ENCODE assay signal across 19 mouse cellular contexts in the genomic region with DNA sequence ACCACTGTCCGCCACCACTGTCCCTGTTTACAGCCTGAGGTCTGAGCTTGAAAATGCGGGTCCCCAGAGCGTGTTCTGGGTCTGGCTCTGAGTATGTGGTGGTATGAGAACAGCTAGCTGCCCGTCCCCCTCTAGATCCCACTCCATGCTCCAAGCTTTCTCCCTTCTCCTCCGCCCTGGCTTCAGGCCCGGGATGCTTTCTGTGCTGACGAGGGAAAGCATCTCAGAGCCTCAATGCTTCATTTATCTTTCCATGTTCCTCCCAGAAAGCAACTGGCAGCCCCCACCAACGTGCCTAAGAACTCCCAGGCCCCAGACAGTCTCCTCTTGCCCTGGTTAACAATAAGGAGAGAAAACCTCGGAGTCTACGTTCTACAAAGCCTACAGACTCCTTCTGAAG.
DNase-seq lines count a peak whose midpoint lies in the region; ATAC-seq and TF ChIP-seq lines count a peak whose summit lies in the region.
"Had no signal": no experiment of that assay in that cellular context is flagged by ENCODE, and none has a peak within 500 bp of the region (broad histone marks: within the 10 kb centered on the region; RNA-seq: fewer than 3 reads in every experiment).

No protein-coding gene starts in this region.

- H3K27ac ChIP-seq in forebrain, postnatal 0 days (ENCODE audit: low read depth, low read length), result 0 out of 2 replicates have a peak overlapping the region, but pooled peaks have one; percentile 29
- H3K27ac ChIP-seq in forebrain, embryonic 14.5 days (ENCODE audit: low read depth, low read length), result no peak overlapping the region
- no peak overlapping the region for H3K27ac ChIP-seq in hindbrain, postnatal 0 days
- H3K27ac ChIP-seq in hindbrain, embryonic 14.5 days, result no peak overlapping the region
- H3K27ac ChIP-seq in midbrain, embryonic 16.5 days (ENCODE audit: low read length), result peak overlapping the region; percentile 47; the same call in 1 of the 2 replicates
- H3K27ac ChIP-seq in midbrain, embryonic 11.5 days (ENCODE audit: low read depth, low read length), result no peak overlapping the region
- H3K27ac ChIP-seq: embryonic facial prominence, embryonic 12.5 days; forebrain, embryonic 12.5 days; heart, adult 2 months; heart, embryonic 15.5 days had no signal

- no peaks in the 10 kb centered on the region for H3K36me3 ChIP-seq in forebrain, postnatal 0 days (ENCODE audit: insufficient read depth)
- H3K36me3 ChIP-seq in forebrain, embryonic 14.5 days (ENCODE audit: control insufficient read depth, insufficient read depth, low read length), result no peaks in the 10 kb centered on the region
- no peaks in the 10 kb centered on the region for H3K36me3 ChIP-seq in hindbrain, postnatal 0 days (ENCODE audit: insufficient read depth, low read length)
- no peaks in the 10 kb centered on the region for H3K36me3 ChIP-seq in hindbrain, embryonic 14.5 days (replicated peaks; ENCODE audit: control insufficient read depth, insufficient read depth)
- no peaks in the 10 kb centered on the region for H3K36me3 ChIP-seq in midbrain, embryonic 16.5 days (ENCODE audit: control insufficient read depth, insufficient read depth, low read length)
- H3K36me3 ChIP-seq in midbrain, embryonic 11.5 days (ENCODE audit: control insufficient read depth, insufficient read depth, low read length), result no peaks in the 10 kb centered on the region
- H3K36me3 ChIP-seq: embryonic facial prominence, embryonic 12.5 days; forebrain, embryonic 12.5 days; heart, embryonic 15.5 days had no signal

- no peaks in the 10 kb centered on the region for H3K9me3 ChIP-seq in forebrain, postnatal 0 days (ENCODE audit: low read length)
- H3K9me3 ChIP-seq in forebrain, embryonic 14.5 days (replicated peaks; ENCODE audit: control insufficient read depth, low read length), result no peaks in the 10 kb centered on the region
- no peaks in the 10 kb centered on the region for H3K9me3 ChIP-seq in hindbrain, postnatal 0 days (ENCODE audit: low read length)
- H3K9me3 ChIP-seq in hindbrain, embryonic 14.5 days (ENCODE audit: control insufficient read depth, low read length), result no peaks in the 10 kb centered on the region
- no peaks in the 10 kb centered on the region for H3K9me3 ChIP-seq in midbrain, embryonic 16.5 days (replicated peaks; ENCODE audit: control insufficient read depth, low read length, poor library complexity, severe bottlenecking)
- H3K9me3 ChIP-seq in midbrain, embryonic 11.5 days (ENCODE audit: control insufficient read depth, low read length), result no peaks in the 10 kb centered on the region
- H3K9me3 ChIP-seq: embryonic facial prominence, embryonic 12.5 days; forebrain, embryonic 12.5 days; heart, embryonic 15.5 days had no signal

- DNase-seq in forebrain, postnatal 0 days, result no peak
- DNase-seq in forebrain, embryonic 14.5 days (ENCODE audit: low spot score), result no peak
- DNase-seq in hindbrain, postnatal 0 days (ENCODE audit: low spot score), result peak; percentile 20
- no peak for DNase-seq in hindbrain, embryonic 14.5 days (ENCODE audit: low spot score)
- no peak for DNase-seq in midbrain, embryonic 11.5 days (ENCODE audit: low spot score, missing footprints)
- DNase-seq: adrenal gland, adult 2 months; adrenal gland, postnatal 25 days; cerebellum, adult 8-10 months; cerebellum, postnatal 25 days; gastrocnemius, postnatal 14 days; heart, adult 2 months; heart, postnatal 14 days had no signal

- H3K4me3 ChIP-seq in forebrain, postnatal 0 days (ENCODE audit: low read depth, low read length), result no peak overlapping the region
- no peak overlapping the region for H3K4me3 ChIP-seq in forebrain, embryonic 14.5 days (ENCODE audit: low read depth, low read length)
- H3K4me3 ChIP-seq in hindbrain, postnatal 0 days (ENCODE audit: low read length), result no peak overlapping the region
- no peak overlapping the region for H3K4me3 ChIP-seq in hindbrain, embryonic 14.5 days (replicated peaks; ENCODE audit: low read length)
- H3K4me3 ChIP-seq in midbrain, embryonic 16.5 days (ENCODE audit: low read depth, low read length), result no peak overlapping the region
- H3K4me3 ChIP-seq in midbrain, embryonic 11.5 days (ENCODE audit: low read depth, low read length), result no peak overlapping the region
- H3K4me3 ChIP-seq: embryonic facial prominence, embryonic 12.5 days; forebrain, embryonic 12.5 days; heart, adult 2 months; heart, embryonic 15.5 days had no signal

- peaks cover 18% of the 10 kb centered on the region; the same call in 1 of the 2 replicates for H3K4me1 ChIP-seq in forebrain, postnatal 0 days (ENCODE audit: insufficient read depth)
- peaks cover 20% of the 10 kb centered on the region for H3K4me1 ChIP-seq in forebrain, embryonic 14.5 days (ENCODE audit: control insufficient read depth, insufficient read depth, low read length)
- peaks cover 36% of the 10 kb centered on the region for H3K4me1 ChIP-seq in hindbrain, postnatal 0 days (ENCODE audit: insufficient read depth, low read length)
- peaks cover 22% of the 10 kb centered on the region for H3K4me1 ChIP-seq in hindbrain, embryonic 14.5 days (replicated peaks; ENCODE audit: control insufficient read depth, insufficient read depth, low read length)
- peaks cover 15% of the 10 kb centered on the region for H3K4me1 ChIP-seq in midbrain, embryonic 16.5 days (ENCODE audit: control insufficient read depth, insufficient read depth, low read length)
- peaks cover 12% of the 10 kb centered on the region for H3K4me1 ChIP-seq in midbrain, embryonic 11.5 days (ENCODE audit: control insufficient read depth, insufficient read depth, low read length)

- ATAC-seq in forebrain, postnatal 0 days, result no peak
- ATAC-seq in forebrain, embryonic 14.5 days, result no peak
- no peak for ATAC-seq in hindbrain, postnatal 0 days
- no peak for ATAC-seq in hindbrain, embryonic 14.5 days (ENCODE audit: low FRiP score)
- no peak for ATAC-seq in midbrain, embryonic 16.5 days
- no peak for ATAC-seq in midbrain, embryonic 11.5 days (ENCODE audit: low FRiP score)
- ATAC-seq: intestine, embryonic 16.5 days had no signal

- H3K27me3 ChIP-seq in forebrain, postnatal 0 days (ENCODE audit: insufficient read depth, low read length), result no peaks in the 10 kb centered on the region
- no peaks in the 10 kb centered on the region for H3K27me3 ChIP-seq in forebrain, embryonic 14.5 days (replicated peaks; ENCODE audit: control insufficient read depth, insufficient read depth, low read length)
- no peaks in the 10 kb centered on the region for H3K27me3 ChIP-seq in hindbrain, postnatal 0 days (ENCODE audit: insufficient read depth, low read length)
- H3K27me3 ChIP-seq in hindbrain, embryonic 14.5 days (ENCODE audit: control insufficient read depth, insufficient read depth, low read length), result no peaks in the 10 kb centered on the region
- no peaks in the 10 kb centered on the region for H3K27me3 ChIP-seq in midbrain, embryonic 16.5 days (ENCODE audit: control insufficient read depth, insufficient read depth, low read depth, low read length)
- H3K27me3 ChIP-seq in midbrain, embryonic 11.5 days (ENCODE audit: control insufficient read depth, insufficient read depth, low read length), result no peaks in the 10 kb centered on the region
- H3K27me3 ChIP-seq: CH12.LX; embryonic facial prominence, embryonic 12.5 days; forebrain, embryonic 12.5 days; heart, embryonic 15.5 days had no signal

- 79% methylated on average over 10 of the region's 10 CpGs for WGBS in forebrain, postnatal 0 days
- WGBS in forebrain, embryonic 14.5 days, result 86% methylated on average over 10 of the region's 10 CpGs
- WGBS in hindbrain, postnatal 0 days, result 75% methylated on average over 10 of the region's 10 CpGs
- WGBS in hindbrain, embryonic 14.5 days, result 82% methylated on average over 10 of the region's 10 CpGs
- 82% methylated on average over 10 of the region's 10 CpGs for WGBS in midbrain, embryonic 16.5 days
- WGBS in midbrain, embryonic 11.5 days, result 85% methylated on average over 10 of the region's 10 CpGs

- H3K4me2 ChIP-seq in forebrain, postnatal 0 days (ENCODE audit: low read depth), result no peak overlapping the region
- no peak overlapping the region for H3K4me2 ChIP-seq in forebrain, embryonic 14.5 days (ENCODE audit: low read length)
- H3K4me2 ChIP-seq in hindbrain, postnatal 0 days (ENCODE audit: low read depth, low read length), result no peak overlapping the region
- H3K4me2 ChIP-seq in hindbrain, embryonic 14.5 days (replicated peaks), result no peak overlapping the region
- H3K4me2 ChIP-seq in midbrain, embryonic 16.5 days (ENCODE audit: low read length), result no peak overlapping the region
- no peak overlapping the region for H3K4me2 ChIP-seq in midbrain, embryonic 11.5 days
- H3K4me2 ChIP-seq: embryonic facial prominence, embryonic 12.5 days; forebrain, embryonic 12.5 days; heart, embryonic 11.5 days; heart, embryonic 15.5 days had no signal

- no peak for TF ChIP-seq CTCF in forebrain, postnatal 0 days (IDR thresholded peaks at IDR 0.05; ENCODE audit: low read depth)
- TF ChIP-seq CTCF in hindbrain, postnatal 0 days (IDR thresholded peaks at IDR 0.05; ENCODE audit: low read depth), result no peak

- no peak overlapping the region for H3K9ac ChIP-seq in forebrain, postnatal 0 days
- H3K9ac ChIP-seq in forebrain, embryonic 14.5 days (ENCODE audit: low read length), result no peak overlapping the region
- no peak overlapping the region for H3K9ac ChIP-seq in hindbrain, postnatal 0 days (replicated peaks; ENCODE audit: low read length)
- no peak overlapping the region for H3K9ac ChIP-seq in hindbrain, embryonic 14.5 days
- H3K9ac ChIP-seq in midbrain, embryonic 16.5 days (ENCODE audit: low read depth, low read length), result no peak overlapping the region
- H3K9ac ChIP-seq in midbrain, embryonic 11.5 days (ENCODE audit: low read length), result no peak overlapping the region
- H3K9ac ChIP-seq: embryonic facial prominence, embryonic 12.5 days; forebrain, embryonic 12.5 days; heart, embryonic 15.5 days had no signal

Comparison
In these comparisons a context has a peak if more than half of its experiments do, and no peak if none do; other contexts are left out.
1. H3K27ac ChIP-seq: peak in forebrain, postnatal 0 days (single experiment) and midbrain, embryonic 16.5 days (single experiment); none in forebrain, embryonic 14.5 days (single experiment), hindbrain, postnatal 0 days (single experiment), hindbrain, embryonic 14.5 days (single experiment) and midbrain, embryonic 11.5 days (single experiment).